Mouse (Mus musculus) urinary bladder, postnatal 25 days (tissue): Measurements from ENCODE around the gene Barx2.

ENCODE experiments used
- DNase-seq: peaks from one replicate; pipeline ENCODE4 v3.0.0; 2022; ENCODE audit warnings: low spot score

Gene Barx2

GRCm38 (mm10) chr9:31888333-31888732, 24.9 kb downstream of the Barx2 start:
- DNase-seq, result no peak

- no peak for DNase-seq
Observed at GRCm38 (mm10) chr9:31886258-31886657, 27.0 kb downstream of the Barx2 start.

DNA sequence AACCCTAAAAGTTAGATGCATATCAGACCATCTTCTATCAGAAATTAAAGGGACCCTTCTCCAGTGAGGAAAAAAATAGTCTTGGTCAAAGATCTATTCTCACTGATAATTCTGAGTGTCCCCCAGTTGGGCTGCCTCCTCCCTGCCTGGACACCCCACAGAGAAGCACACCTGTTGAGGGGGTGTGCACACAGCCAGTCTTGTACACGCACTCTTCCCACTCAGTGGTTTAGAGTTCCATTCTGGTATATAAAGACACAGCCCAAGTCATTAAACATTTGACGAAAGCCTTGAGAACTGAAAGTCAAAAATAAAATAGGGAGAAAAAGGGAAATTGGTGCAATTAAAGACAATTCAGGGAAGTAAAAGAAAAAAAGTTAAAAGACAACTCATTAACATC, 30.9 kb downstream of the Barx2 start:
- no peak for DNase-seq

GRCm38 (mm10) chr9:31875556-31875955, 37.7 kb downstream of the Barx2 start:
- DNase-seq, result no peak

DNA sequence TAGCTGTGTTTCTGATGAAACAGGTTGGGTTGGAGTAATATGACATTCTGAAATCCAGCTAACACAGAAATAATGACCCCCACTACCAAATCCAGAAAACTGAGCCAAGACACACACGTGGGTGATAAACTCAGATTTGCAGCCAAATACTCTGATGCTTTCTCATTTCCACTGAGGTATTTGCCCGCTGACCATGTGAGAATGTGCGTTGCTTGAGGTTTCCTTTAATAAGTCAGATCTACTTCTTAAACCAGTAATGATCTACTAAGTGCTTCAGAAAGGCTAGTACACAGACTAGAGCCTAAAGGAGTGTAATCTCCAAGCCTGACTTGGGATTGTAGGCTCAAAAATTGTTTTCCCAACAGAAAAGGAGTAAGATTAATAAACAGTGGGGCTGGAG, 39.0 kb downstream of the Barx2 start:
- no peak for DNase-seq

GRCm38 (mm10) chr9:31871410-31871809, 41.9 kb downstream of the Barx2 start:
- no peak for DNase-seq

- DNase-seq, result no peak
Observed at GRCm38 (mm10) chr9:31868823-31869460, 44.3 kb downstream of the Barx2 start.

GRCm38 (mm10) chr9:31863830-31864229, 49.4 kb downstream of the Barx2 start:
- DNase-seq, result no peak

GRCm38 (mm10) chr9:31859446-31859845, 53.8 kb downstream of the Barx2 start:
- DNase-seq, result no peak

- no peak for DNase-seq
Observed at GRCm38 (mm10) chr9:31858720-31859340, 54.4 kb downstream of the Barx2 start.

GRCm38 (mm10) chr9:31857512-31857911, 55.8 kb downstream of the Barx2 start:
- DNase-seq, result no peak

GRCm38 (mm10) chr9:31856437-31856836, 56.8 kb downstream of the Barx2 start:
- no peak for DNase-seq

DNA sequence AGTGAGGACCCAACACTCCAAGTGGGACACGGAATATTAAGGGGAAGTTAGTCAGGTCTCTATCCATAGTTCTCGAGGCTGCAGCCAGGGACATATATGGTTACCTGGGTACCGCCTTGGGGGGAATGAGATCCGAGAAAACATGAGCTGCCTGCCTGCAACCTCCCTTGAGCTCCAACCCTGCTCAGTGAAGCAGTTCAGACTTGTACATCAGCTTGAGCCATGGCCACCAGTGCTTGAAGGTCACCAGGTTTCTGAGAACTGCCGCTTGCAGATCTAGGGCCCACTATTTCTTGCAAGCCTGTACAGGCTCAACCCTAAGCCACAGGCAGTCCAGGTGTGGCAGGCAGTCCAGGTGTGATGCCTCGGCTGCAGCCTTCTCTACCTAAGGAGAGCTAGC, 57.6 kb downstream of the Barx2 start:
- no peak for DNase-seq

GRCm38 (mm10) chr9:31851710-31852109, 61.6 kb downstream of the Barx2 start:
- peak; percentile 43 for DNase-seq

GRCm38 (mm10) chr9:31850706-31851105, 62.6 kb downstream of the Barx2 start:
- DNase-seq, result no peak

DNA sequence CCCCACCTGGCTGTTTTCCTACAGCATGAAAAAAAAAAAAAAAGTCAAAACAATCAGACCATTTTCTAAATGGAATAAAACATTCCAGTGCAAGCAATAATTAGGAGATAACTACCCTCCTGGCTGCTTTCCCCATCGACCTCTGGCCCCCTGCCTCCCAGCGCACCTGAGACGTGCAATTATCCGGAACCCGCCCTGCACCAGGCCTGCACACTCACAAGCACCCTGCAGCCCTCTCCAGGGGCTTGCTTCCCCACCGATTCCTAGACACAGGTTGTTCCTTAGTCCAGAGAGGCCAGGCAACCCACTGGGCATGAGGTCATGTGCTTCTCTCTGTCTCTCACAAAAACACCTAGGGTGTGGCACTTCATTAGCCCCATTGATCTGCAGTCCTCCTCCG, 63.9 kb downstream of the Barx2 start:
- DNase-seq, result no peak

DNA sequence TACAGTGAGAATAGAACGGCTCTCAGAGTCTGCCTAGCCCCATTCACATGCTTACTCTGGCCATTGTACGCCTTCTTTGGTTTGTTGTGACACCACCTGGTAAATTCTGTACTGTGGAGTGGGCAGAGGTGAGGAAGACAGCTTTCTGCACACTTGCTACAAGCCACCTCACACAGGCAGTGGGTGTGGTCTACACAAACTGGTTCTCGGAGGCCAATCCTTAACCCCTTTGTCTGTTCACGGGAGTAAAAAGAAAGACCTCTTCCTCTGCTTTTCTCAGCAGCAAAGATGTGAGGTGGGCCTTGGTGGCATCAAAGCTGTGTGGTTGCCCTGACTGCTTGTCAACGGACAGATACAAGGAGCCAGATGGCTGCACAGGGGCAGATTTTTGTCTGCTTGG, 68.6 kb downstream of the Barx2 start:
- DNase-seq, result no peak

GRCm38 (mm10) chr9:31841108-31841815, 72.0 kb downstream of the Barx2 start:
- DNase-seq, result no peak

- DNase-seq, result no peak
Observed at GRCm38 (mm10) chr9:31840571-31840970, 72.7 kb downstream of the Barx2 start.

DNA sequence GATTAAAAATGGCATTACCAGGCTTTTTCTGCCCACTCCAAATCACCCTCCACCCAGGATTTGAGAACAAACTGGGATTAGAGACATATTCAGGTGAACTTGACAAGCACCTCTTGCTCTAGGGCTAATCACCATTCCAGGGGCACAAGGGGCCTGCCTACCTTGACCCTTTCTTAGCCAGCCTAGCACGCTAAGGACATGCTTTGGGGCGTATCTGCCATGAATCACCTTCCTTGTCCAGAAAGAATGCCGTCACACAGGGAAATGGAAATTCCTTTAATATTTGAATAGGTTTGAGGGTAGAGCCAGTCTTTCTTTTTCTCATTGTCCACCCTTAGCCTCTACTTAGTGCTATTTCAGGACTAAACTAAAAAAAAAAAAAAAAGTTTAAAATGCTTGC, 73.2 kb downstream of the Barx2 start:
- DNase-seq, result no peak

GRCm38 (mm10) chr9:31839106-31840027, 73.9 kb downstream of the Barx2 start:
- no peak for DNase-seq

DNA sequence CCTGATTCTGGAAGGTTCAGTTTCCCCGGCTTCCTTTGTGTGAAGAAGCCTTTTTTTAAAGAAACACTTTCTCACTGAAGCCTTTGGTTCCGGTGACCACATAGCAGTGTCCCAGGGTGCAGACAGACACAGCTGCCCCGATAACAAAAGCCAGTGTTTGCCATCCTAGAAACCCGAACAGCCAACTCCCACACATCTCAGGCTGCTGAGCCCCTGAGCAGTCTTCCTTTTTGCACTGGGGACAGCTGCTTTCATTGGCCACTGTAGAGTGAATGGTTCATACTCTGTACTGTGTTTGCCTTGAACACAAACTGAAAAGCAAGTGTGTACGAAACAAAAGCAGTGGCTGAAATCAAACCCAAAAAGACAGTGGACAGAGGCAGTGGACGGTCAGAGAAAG, 75.2 kb downstream of the Barx2 start:
- no peak for DNase-seq
